Mouse (Mus musculus): ENCODE measurements around the gene Serpina3c.

Serpina3c gene

DNA sequence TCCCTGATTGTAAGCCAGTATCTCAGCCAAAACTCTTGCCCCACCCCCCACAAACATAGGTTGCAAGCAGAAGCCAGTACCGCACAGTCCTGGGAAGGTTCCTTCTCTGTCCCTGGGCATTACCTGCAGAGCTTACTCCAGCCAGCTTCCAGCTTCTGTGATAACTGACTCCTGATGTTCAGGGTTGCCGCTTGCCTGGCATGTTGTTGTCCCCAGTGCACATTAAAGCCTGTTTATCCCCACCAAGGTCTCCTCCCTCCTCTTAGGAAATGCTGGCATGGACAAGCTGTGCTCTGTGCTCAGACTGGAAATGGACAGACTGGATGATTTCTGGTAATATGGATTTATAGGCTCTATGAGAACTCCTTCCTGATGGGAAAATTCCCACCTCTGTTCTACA lies at the start of gene Serpina3c:
TSS of gene Serpina3c (minus strand) at position 215 of the 400 bp plus-strand sequence.
- DNase-seq (ENCODE audit: low spot score in 2 of 2): no peak

DNA sequence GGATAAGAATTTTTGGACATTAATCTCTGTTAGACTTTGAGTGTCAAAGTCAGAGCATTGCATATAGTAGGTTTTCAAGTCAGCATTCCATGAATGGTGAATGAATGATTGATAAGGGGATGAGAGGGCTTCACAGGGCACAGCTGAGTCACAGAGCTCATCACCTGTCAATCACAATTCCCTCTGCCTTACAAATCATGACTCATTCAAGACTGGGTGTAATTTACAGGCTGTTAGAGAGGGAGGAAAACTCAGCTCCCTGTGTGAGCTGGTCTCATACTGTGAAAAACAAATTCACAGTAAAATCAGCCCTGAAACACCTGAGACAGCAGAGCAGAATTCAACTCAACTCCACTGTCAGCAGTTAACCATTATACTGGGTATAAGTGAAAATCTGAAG lies 37.2 kb upstream of the Serpina3c start:
- no peak for DNase-seq (ENCODE audit: low spot score in 2 of 2)

DNA sequence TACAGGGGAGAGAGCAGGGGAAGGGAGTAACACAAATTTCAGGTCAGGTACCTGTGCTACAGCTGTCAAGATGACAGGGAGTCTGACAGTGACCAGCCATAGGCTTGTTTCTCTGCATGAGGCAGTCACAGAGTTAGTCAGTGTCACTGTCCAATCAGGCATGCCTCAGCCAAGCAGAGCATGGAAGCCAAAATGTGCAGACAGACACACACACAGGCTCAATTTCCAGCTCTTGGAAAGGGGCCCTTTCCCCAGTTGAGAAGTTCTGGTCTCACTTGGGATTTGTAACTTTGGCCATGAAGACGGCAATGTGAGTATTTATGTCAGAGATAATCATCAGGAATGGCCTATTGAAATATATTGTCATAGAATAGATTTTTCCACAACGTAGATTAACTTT lies 35.6 kb upstream of the Serpina3c start:
- no peak for DNase-seq (ENCODE audit: low spot score in 2 of 2)

DNA sequence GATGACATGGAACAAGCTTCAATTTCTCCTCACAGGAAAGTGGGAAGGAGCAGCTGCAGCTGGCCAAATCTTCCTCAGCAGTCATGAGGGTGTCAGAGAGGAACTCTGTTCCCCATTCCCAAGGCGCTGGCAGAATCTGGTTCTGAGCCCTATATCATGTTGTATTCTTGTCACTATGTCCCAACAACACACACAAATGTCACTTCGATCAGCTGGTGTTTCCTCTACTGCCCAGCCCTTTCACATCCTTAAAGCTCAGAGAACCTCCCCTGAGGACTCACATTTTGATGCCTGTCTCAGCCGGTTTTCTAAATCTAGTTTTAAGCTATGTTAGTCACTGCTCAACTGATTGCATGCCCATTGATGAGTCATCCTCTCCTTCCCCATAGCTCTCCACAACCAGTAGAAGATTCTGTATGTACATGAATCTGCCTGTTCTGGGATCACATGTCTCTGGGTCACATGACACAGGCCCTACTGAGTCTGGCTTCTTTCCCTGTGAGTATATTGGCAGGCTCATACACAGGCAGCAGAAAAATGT lies 32.4 kb upstream of the Serpina3c start:
- no peak for DNase-seq (ENCODE audit: low spot score in 2 of 2)

DNA sequence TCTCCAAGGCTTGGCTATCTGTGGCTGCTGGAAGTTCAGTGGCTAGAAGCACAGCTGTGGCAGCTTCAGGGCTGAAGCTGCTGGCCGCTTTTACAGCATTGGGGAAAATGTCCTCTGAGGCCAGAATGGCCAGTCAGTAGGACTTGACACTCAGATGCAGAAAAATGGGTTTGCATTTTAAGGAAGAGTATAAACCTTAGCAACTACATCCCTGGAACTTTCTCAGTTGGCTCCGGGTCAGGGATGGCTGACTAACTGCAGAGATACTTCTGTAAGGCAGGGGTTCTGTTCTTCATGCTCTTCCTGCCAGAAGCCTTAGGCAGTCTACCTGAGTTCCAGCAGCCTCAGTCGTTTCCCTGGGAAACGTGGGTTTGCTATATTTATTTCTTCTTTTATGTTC lies 31.4 kb upstream of the Serpina3c start:
- DNase-seq (ENCODE audit: low spot score in 2 of 2): no peak

DNA sequence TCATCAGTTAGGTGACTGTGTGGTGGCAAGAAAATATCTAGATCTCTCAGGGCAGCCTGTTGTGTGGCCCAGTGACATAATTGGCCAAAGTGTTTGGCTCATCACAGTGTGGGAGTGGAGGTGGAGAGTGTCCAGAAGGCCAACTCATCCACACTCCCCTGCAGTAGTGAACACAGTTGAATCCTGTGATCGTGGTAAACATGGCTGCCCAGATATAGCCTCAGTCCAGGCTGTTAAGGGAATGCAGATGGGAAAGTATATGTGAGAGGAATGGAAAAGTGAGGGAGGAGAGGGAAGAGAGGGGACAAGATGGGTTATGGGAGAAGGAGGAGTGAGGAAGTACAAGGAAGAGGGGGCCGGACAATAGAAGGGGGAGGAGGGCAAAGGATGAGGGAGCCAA lies 25.3 kb upstream of the Serpina3c start:
- DNase-seq (ENCODE audit: low spot score in 2 of 2): no peak

DNA sequence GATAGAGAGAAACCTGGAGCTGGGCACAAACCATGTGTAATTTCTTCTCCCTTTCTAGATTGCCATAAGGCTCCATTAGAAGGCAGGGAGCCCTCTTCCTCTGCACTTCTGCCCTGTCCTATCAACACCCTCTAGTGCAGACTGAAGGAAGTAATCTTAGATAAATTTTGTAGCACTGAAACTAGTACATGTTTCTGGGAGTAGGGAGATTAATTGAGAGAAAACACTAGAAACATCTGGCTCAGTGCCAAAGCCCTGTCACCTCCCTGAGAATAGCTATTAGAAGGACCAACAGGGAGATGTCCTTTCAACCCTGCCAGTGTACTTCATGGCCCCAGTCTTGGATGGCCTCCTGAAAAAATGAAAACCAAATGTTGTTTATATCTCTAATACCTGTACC lies 24.9 kb upstream of the Serpina3c start:
- no peak for DNase-seq (ENCODE audit: low spot score in 2 of 2)

DNA sequence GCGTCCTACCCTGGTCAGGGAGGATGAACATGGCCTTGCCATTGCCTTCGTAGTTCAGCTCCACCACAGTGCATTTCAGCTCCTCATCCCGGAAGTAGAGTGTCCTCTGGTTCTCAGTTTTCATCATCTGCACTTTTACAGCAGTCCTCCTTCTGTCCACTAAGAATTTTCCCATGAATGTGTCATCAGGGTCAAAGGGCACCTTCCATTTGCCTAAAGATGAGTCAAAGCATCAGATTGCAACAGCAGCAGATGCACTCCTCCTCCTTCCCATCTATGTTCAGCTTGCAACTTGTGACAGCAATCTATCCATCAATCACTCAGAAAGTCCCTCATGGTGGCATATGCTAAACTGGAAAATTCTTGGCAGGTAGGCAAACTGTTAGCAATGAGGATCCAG lies 22.0 kb upstream of the Serpina3c start:
- DNase-seq (ENCODE audit: low spot score in 2 of 2): no peak

DNA sequence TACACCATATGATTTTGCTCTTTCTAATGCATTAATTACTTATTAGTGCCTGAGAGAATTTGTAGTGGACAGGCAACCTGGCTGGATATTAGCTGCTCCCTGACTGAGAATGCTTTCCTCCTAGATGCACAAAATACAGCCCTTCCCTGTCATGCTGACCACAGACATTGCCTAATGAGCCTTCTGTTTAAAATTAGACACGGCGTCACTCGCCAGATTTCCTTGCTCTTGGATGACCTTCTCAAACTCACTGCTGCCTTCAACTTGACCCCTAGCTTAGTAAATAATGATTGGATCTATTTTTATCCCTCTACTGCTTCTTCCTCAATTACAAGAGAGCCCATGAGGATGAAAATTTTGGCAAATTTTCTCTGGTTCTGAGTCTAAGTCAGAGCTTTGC lies 21.1 kb upstream of the Serpina3c start:
- no peak for DNase-seq (ENCODE audit: low spot score in 2 of 2)

DNA sequence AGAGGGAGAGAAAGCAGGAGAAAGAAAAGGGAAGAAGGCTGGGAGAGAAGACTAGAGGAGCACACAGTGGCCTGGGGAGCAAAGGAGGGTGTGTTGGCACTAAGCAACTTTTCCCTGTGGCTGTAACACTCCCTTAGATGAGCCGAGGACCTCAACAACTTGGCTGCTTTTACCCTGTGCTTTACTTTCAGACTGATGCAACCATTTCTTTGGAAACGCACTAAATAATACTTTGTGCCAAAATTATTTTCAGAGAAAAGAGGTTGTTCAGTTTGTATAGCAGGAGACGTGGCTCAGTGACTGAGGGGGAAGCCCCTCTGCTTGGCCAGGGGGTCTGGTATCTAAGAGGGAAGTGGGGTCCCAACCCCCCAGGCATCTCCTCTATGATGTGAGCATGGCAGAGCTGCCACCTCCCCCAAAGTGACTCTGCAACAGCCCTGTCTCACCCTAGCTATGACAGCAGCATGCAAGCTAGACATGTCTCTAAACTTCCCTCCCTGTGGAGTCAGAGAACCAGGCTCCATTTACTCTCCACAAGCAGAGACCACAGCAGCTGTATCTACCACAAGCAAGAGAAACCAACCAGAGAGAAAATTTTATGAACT lies 527 bp downstream of the Serpina3c start:
- no peak for DNase-seq (ENCODE audit: low spot score in 2 of 2)

DNA sequence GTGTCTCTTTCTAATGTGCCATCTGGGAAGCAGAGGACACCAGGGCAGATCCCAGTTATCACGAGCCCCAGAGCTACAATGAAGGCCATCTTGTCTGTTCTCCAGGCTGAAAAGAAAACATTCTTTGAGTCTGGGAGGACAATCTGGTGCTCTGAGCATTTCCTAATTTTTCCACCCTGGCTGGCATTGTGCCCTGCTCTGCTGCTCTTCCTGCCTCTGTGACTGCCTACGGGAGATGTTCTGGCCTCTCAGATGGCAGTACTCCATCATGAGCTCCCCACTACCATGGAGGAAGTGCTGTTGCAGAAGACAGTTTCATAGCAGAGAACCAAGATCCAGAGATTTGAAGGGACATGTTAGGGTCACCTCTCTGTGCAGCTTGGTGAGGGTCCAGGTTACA lies 1.7 kb downstream of the Serpina3c start:
- no peak for DNase-seq (ENCODE audit: low spot score in 2 of 2)

DNA sequence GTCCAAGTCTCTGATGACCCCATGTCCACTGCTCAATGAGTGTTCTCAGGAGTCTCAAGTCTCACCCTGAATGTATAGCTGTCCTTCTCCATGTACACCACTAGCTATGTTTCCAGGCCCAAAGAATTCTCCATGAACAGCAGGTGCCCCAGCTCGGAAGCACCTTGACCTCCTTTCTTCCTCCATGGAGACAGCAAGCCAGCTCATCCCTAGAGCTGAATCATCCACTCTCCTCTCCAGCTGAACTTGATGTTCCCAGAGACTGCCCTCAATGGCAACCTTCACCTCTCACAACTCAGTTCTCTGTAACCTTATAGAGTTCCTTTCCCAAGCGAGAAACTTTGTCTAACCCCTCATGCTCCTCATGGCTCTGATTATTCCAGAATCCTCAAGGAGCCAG lies 8.1 kb downstream of the Serpina3c start:
- no peak for DNase-seq (ENCODE audit: low spot score in 2 of 2)

DNA sequence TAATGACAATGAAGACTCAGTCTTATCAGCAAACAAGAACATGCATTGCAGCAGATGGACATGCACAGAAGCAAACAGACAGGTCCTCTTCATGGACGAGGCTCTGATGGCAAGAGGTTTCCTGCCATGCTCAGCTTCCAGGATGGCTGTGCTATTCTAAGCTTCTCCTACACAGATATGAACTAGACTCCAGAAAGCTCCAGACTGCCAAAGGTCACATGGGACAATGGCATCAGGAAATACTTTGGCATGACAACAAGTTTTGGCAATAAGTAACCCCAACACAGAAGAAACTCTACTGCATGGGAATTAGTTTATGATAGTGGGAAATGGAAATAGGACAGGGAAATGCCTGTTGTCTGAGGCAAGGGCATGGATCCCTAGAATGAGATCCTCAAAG lies 10.4 kb downstream of the Serpina3c start:
- no peak for DNase-seq (ENCODE audit: low spot score in 2 of 2)

DNA sequence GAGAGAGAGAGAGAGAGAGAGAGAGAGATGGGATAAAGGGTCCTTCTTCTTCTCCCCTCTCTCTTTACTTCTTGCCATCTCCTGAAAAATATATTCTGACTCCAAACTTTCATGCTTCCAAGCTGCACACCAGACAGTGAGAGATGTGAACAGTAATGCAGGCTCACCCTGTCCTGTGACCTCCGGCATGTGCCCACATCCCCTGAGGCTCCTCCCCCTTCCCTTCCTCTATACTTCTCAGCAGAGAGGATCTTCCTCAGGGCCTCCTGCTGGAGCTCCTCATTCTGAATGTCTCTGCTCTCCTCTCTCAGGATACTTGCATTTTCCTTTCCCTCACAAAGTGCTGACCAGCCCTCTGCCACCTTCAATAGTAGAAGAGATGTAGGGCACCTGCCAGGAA lies 11.2 kb downstream of the Serpina3c start:
- DNase-seq (ENCODE audit: low spot score in 2 of 2): no peak

DNA sequence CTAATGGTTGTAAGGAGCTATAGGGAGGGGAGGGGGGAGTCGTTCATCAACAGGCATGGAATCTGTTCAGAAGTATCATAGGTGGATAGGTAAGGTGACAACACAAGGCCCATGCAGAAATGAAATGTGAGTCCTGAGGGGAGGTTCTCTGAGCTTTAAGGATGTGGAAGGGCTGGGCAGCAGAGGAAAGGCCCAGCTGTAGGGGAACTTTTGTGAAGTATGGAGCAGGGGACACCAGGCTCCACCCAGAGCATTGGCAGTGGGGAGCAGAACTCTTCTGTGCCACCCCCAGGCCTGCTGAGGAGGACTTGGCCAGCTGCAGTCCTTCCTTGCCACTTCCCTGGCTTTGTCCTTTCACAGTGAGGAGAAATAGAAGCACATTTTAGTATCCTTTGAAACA lies 12.2 kb downstream of the Serpina3c start:
- DNase-seq (ENCODE audit: low spot score in 2 of 2): no peak

DNA sequence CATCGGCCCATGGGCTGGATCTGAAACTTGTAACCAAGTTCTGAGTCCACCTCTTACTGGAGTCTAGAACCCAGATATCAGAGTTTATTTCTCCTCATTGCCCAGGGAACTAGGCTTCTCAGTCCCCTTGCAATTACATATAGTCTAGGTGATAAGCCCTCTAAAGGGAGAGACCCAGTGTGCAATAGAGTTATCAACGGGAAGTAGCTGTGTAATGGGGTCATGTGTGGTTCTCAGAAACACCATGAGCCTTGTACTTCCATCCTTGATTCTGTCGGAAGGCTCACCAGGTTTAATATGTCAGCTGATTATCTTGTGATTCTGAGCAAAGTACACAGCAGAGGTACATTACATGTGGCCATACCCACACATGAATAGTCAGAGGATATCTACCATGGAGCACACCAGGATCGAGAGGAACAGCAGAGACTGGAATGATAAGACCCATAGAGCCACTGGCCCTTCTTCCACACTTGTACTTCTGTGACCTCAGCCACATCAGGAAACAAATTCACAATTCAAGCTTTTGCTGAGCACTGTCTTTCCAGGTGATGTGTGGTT lies 13.0 kb downstream of the Serpina3c start:
- no peak for DNase-seq (ENCODE audit: low spot score in 2 of 2)

DNA sequence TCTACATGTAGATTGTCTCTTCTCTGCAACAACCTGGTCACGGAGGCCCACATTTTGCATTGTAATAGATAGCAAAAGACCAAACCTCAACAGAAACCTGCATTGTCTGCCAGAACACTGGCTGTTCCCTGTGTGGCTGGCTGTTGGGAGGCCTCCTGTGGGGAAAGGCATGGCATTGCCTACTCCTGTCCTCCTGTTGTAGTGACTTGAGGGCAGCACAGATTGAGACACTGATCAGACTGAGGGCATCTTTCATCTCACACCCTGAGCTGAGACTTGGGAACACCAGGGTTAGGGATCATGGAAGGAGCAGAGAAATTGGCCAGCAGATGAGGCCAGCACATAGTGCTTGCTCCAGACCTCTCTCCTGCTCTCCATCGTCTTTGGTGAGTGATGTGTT lies 15.5 kb downstream of the Serpina3c start:
- no peak for DNase-seq (ENCODE audit: low spot score in 2 of 2)

DNA sequence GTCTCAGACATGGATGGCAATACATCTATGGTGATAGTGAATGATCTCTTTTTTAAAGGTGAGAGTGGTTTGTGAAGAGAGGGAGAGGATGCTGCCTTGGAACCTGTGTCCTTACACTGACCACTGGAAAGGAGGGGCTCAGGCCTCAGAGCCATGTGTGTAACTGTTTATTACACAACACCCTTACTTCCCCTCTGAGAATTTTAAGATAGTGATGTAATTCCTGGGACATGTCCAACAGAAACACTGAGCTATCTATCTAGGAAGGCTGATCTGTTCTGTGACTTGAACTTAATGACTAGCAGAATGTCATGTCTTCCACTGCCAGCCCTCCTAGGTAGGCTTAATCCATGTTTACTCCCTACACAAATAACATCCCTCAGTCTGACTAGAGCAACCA lies 22.6 kb downstream of the Serpina3c start:
- DNase-seq (ENCODE audit: low spot score in 2 of 2): no peak

DNA sequence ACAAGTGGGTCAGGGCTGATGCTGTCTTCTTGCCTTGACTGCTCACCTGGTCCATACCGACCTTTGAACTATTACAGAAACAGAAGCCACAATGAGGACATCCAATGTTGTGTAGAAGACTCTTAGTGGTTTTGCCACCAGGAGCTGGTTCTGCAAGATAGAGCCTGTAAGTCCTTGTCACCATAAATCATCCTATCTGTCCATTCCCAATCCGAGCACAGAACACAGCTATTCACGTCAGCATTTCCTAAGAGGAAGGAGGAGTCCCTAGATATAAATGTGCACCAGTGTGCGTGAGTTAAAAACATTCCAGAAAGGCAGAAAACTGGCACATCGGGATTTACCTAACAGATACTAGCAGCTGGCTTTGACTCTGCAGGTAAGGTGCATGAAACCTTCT lies 26.0 kb downstream of the Serpina3c start, which contains the start of gene Serpina3b:
TSS of gene Serpina3b (plus strand) at position 301 of the 400 bp plus-strand sequence.
- DNase-seq (ENCODE audit: low spot score in 2 of 2): no peak

DNA sequence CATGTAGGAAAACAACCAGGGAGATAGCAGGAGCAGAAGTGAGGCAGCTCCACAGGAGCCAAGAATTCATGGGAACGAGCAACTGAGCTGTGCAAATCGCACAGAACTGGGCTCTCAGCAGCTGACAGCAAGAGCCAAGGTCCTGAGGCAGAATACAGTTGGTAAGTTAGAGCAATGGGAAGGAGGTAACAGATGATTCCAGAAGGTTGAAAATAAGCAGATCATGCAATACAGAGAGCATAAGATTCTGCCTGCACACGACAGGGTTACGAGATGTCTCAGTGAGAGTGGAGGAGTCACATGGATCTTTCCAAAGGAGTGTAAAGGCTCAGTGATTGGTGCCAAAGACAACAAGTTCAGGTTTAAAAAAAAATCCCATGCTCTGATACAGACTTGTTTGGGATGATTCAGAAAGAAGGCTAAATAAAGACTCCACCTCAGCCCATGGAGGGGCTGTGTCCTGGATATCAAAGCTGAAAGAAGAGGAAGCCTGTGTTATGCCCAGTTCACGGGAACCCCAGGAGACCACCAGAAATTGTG lies 28.6 kb downstream of the Serpina3c start:
- no peak for DNase-seq (ENCODE audit: low spot score in 2 of 2)

DNA sequence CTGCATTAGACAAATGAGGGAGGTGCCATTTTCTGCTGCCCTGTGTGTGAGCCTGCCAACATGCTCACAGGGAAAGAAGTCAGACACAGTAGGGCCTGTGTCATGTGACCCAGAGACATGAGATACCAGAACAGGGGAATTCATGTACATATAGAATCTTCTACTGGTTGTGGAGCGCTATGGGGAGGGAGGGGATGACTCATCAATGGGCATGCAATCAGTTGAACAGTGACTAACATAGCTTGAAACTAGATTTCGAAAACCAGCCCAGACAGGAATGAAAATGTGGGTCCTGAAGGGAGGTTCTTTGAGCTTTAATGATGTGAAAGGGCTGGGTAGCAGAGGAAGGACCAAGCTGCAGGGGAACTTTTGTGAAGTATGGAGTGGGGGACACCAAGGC lies 29.7 kb downstream of the Serpina3c start:
- DNase-seq (ENCODE audit: low spot score in 2 of 2): no peak

DNA sequence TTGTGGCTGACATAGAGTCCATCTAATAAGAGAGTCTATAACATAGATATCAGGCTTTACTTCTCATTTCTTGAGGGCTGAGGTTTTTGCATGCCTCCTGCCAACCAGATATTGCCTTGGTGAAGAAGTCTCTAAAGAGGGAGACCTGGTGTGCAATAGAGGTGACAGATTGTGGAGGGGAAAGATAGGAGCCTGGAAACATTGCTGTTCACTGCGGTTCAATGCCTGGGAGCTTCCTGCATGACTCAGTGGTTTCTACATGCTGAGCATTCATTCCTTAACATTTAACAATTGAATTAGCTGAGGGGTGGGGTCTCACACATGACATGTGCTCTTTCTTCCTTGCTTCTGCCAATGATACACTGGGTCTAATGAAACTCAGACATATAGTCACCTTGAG lies 30.6 kb downstream of the Serpina3c start:
- DNase-seq (ENCODE audit: low spot score in 2 of 2): no peak

DNA sequence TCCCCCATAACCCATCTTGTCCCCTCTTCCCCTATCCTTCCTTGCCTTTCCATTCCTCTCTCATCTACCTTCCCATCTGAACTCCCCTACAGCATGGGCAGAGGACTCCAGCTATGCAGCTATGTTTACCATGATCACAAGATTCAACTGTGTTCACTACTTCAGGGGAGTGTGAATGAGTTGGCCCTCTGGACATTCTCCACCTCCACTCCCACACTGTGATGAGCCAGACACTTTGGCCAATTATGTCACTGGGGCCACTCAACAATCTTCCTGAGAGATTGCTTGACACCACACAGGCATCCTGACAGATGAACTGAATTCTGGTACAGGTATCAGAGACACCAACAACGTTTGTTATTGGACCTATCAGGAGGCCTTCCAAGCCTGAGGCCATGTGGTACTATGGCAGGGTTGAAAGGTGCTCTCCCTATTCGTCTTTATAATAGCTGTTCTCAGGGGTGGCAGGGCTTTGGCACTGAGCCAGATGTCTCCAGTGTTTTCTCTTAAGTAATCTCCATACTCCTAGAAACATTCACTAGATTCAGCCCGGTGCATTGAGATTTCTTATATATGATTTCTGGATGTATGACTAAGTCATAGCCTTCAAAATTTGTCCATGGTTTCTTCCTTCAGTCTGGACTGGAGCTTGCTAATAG lies 38.6 kb downstream of the Serpina3c start:
- no peak for DNase-seq (ENCODE audit: low spot score in 2 of 2)
